ENCODE assay signal across 24 mouse cellular contexts in the genomic region with DNA sequence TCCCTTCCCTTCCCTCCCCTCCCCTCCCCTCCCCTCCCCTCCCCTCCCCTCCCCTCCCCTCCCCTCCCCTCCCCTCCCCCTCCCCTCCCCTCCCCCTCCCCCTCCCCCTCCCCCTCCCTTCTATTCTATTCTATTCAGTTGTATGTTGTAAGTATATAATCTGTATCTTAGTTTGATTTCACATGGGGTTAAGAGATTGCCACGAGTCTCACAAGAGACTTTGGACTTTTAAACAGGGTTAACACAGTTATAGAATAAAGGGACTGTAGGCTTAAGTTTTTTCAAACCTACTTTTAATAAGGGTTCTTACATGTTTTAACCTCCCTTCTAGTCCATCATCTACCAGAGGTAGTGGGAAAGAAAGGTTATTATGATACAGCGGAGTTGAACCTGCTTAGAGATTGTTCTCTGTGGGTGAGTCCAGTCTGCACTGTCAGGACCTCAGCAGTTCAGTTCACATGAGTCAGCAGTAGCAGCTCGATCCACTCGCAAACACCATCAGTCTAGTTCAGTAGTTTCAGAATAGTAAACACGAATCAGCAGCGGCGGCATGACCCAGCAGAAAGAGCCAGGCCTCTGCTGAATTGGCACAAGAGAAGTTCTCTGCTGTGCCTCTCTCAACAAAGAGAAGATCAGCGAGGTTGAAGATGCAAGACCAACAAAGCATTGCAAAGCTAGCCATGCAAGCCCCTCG.
"Had no signal": no experiment of that assay in that cellular context is flagged by ENCODE, and none has a peak within 500 bp of the region (broad histone marks: within the 10 kb centered on the region; RNA-seq: fewer than 3 reads in every experiment).

No protein-coding gene starts in this region.

- H3K36me3 ChIP-seq: heart, embryonic 13.5 days; heart, embryonic 15.5 days; hindbrain, embryonic 13.5 days; hindbrain, embryonic 15.5 days; kidney, embryonic 15.5 days; limb, embryonic 13.5 days; limb, embryonic 15.5 days; liver, embryonic 13.5 days; liver, embryonic 15.5 days had no signal

- ATAC-seq: forebrain, postnatal 0 days; hindbrain, postnatal 0 days had no signal

- H3K9ac ChIP-seq: forebrain, postnatal 0 days; heart, embryonic 13.5 days; heart, embryonic 15.5 days; hindbrain, embryonic 13.5 days; hindbrain, embryonic 15.5 days; kidney, embryonic 15.5 days; limb, embryonic 13.5 days; limb, embryonic 15.5 days; liver, embryonic 13.5 days; liver, embryonic 15.5 days had no signal

- DNase-seq: forebrain, postnatal 0 days; gastrocnemius, postnatal 14 days; gastrocnemius, postnatal 36 days; heart, adult 11 months; heart, adult 2 months; heart, postnatal 14 days; heart, postnatal 36 days; kidney, adult 11 months; kidney, adult 8-10 months; kidney, postnatal 10 days; layer of hippocampus, adult 9-11 months; layer of hippocampus, postnatal 36 days; left cerebral cortex, postnatal 4 days; liver, embryonic 13.5 days had no signal

- H3K4me3 ChIP-seq: heart, adult 2 months; heart, embryonic 13.5 days; heart, embryonic 15.5 days; hindbrain, embryonic 13.5 days; hindbrain, embryonic 15.5 days; kidney, embryonic 15.5 days; limb, embryonic 13.5 days; limb, embryonic 15.5 days; liver, embryonic 13.5 days; liver, embryonic 15.5 days had no signal

- H3K27me3 ChIP-seq: heart, embryonic 13.5 days; heart, embryonic 15.5 days; hindbrain, embryonic 13.5 days; kidney, embryonic 15.5 days; limb, embryonic 13.5 days; limb, embryonic 15.5 days; liver, embryonic 13.5 days had no signal

- H3K27ac ChIP-seq: heart, adult 2 months; heart, embryonic 13.5 days; heart, embryonic 15.5 days; hindbrain, embryonic 13.5 days; hindbrain, embryonic 15.5 days; hindbrain, postnatal 0 days; kidney, embryonic 15.5 days; limb, embryonic 13.5 days; limb, embryonic 15.5 days; liver, embryonic 13.5 days; liver, embryonic 15.5 days had no signal

- H3K4me1 ChIP-seq: liver, embryonic 13.5 days; liver, embryonic 15.5 days had no signal

- H3K9me3 ChIP-seq: heart, embryonic 13.5 days; heart, embryonic 15.5 days; hindbrain, embryonic 13.5 days; hindbrain, embryonic 15.5 days; kidney, embryonic 15.5 days; limb, embryonic 13.5 days; limb, embryonic 15.5 days; liver, embryonic 13.5 days; liver, embryonic 15.5 days had no signal

- H3K4me2 ChIP-seq: heart, embryonic 11.5 days; heart, embryonic 13.5 days; heart, embryonic 15.5 days; hindbrain, embryonic 13.5 days; hindbrain, embryonic 15.5 days; kidney, embryonic 15.5 days; limb, embryonic 13.5 days; limb, embryonic 15.5 days; liver, embryonic 13.5 days; liver, embryonic 15.5 days had no signal
